Mouse (Mus musculus): ENCODE data around the gene Zfp358.

DNA sequence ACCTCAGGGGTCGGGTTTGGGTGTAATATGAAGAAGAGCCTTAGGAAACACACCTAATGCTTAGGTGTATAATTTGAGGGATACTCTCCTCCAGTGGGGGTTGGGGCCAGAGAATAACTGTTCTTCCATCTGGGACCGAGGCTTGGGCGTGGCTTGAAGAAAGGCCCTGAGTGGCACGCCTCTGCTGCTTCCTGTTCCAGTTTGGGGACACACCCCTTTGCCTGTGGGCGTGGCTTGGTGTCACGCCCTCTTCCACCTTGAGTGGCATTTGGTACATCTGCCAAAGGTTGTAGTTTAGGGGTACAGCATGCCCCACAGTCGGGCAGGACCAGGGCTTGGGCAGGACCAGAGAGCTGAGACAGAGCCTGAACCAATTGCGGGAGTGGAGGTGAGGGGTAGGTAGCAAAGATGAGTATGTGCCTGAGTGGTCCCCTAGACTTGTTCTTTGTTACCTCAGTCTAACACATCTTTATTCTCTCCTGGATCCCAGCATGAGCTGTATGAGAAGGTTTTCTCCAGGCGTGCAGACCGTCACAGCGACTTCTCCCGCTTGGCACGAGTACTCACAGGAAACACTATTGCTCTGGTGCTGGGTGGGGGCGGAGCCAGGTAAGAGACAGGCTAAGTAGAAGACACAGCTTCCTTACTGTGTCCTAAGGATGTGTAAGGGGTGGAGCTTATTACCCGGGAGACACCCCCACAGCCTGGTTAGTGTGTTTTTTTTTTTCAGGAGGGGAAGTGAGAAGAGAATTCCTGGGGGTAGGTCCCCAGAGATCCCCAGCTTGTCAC lies 43.3 kb downstream of the Zfp358 start:
- no peak for TF ChIP-seq CTCF (IDR thresholded peaks at IDR 0.05)
- no peak for TF ChIP-seq EP300 (IDR thresholded peaks at IDR 0.05)

All from lung, postnatal 0 days (tissue).